Mouse (Mus musculus): ENCODE measurements around the gene Prdm1. TPM values are rescaled to one million over a fixed set of nuclear protein-coding genes. Genes with fewer than 3 reads are reported as not detected.

Gene Prdm1
- 2.9 TPM for polyA plus RNA-seq (2014; fragmentation: Illumina TruSeq; extraction: RNeasy Lipid Tissue Mini Kit (QIAGEN cat#74804); ENCODE audit: low read depth, low replicate concordance)

GRCm38 (mm10) chr10:44528291-44529082, at the start of gene Prdm1:
Gene Prdm1, minus strand, starts transcription at chr10:44528501.

Measured in adrenal gland, adult 10 weeks (tissue).